Mouse (Mus musculus) neural tube, embryonic 11.5 days (tissue): ENCODE measurements around the gene Stx16. TPM values are rescaled to one million over a fixed set of nuclear protein-coding genes. Genes with fewer than 3 reads are reported as not detected.
A peak's percentile ranks its signal among the peaks of the same experiment; 100 is the strongest.

Source experiments
- ATAC-seq: fragments of 200-750 bp; cut with Nextera tagmentation; 2 replicates; pipeline ENCODE4 v1.8.0; 2017; ENCODE audit warnings: moderate number of reproducible peaks, mild to moderate bottlenecking, moderate TSS enrichment, moderate library complexity; ENCODE audit not compliant: insufficient read depth, low FRiP score, low TSS enrichment
- DNase-seq: peaks from one replicate; pipeline ENCODE4 v3.0.0-alpha.2; 2015; ENCODE audit warnings: low spot score
- H3K27ac ChIP-seq: fragments of 300-500 bp; sonication (generic); 2 replicates; pipeline ENCODE4 v1.5.1; 2014; ENCODE audit warnings: low read depth, mild to moderate bottlenecking, low read length
- H3K27me3 ChIP-seq: fragments of 300-500 bp; sonication (generic); 2 replicates; pipeline ENCODE4 v1.6.1; 2014; ENCODE audit warnings: mild to moderate bottlenecking, low read length, mixed read lengths; ENCODE audit not compliant: control insufficient read depth, insufficient read depth
- H3K36me3 ChIP-seq: fragments of 300-500 bp; sonication (generic); 2 replicates; pipeline ENCODE4 v1.6.1; 2014; ENCODE audit warnings: mild to moderate bottlenecking, low read length, moderate library complexity, mixed read lengths; ENCODE audit not compliant: control insufficient read depth, insufficient read depth
- H3K4me1 ChIP-seq: fragments of 300-500 bp; sonication (generic); 2 replicates; pipeline ENCODE4 v1.6.1; 2014; ENCODE audit warnings: low read length, mixed read lengths; ENCODE audit not compliant: control insufficient read depth, insufficient read depth
- H3K4me2 ChIP-seq: fragments of 300-500 bp; sonication (generic); 2 replicates; pipeline ENCODE4 v1.6.1; 2014; ENCODE audit warnings: low read depth, mild to moderate bottlenecking, moderate library complexity
- H3K4me3 ChIP-seq: fragments of 300-500 bp; sonication (generic); 2 replicates; pipeline ENCODE4 v1.5.1; 2014; ENCODE audit warnings: low read depth, low read length
- H3K9ac ChIP-seq: fragments of 300-500 bp; sonication (generic); 2 replicates; pipeline ENCODE4 v1.6.1; 2014; ENCODE audit warnings: mild to moderate bottlenecking, low read length
- H3K9me3 ChIP-seq: fragments of 300-500 bp; sonication (generic); 2 replicates; pipeline ENCODE4 v1.6.1; 2016; ENCODE audit warnings: low read length; ENCODE audit not compliant: control insufficient read depth
- WGBS: fragments of 180-500 bp; shearing (Covaris S2); extraction: QIAGEN DNeasy Blood & Tissue Kit; methylation state at CpG from one replicate; pipeline ENCODE4 v1.1.7; 2014; 5-methylcytosine and 5-hydroxymethylcytosine counted together
- polyA plus RNA-seq: library from polyadenylated mRNA; unstranded; fragments of >200 nt; fragmentation: Nextera tagmentation; extraction: Ambion mirVana; gene quantifications from 2 replicates; pipeline ENCODE4 v1.2.1, GENCODE M21; 2014

Stx16 gene
- polyA plus RNA-seq, 1 experiment from 2014 or later = 8.4 TPM

DNA sequence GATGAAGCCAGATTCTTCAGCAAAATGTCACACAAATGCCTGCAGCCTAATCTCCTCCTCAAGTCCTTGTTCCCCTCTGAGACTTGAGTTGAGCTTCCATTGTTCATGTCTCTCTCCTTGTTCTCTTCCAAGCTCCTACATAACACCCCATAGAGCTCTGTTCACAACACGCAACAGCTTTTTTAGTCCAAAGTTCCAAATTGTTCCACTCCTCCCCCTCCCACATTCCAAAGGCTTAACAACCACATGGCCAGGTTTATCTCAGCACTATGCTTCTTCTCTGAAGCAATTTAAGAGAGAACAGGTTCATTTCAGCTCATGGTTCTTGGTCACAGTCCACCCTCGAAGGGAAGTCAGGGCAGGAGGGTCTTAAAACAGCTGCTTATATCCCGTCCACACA, 18.4 kb upstream of the Stx16 start:
- 87% methylated on average over 3 of the region's 3 CpGs for WGBS
- Histone ChIP-seq H3K4me2 (no peak overlapping the region), H3K4me1 (no peaks in the 10 kb centered on the region), H3K9me3 (no peaks in the 10 kb centered on the region), H3K27me3 (no peaks in the 10 kb centered on the region), H3K4me3 (no peak overlapping the region), H3K27ac (no peak overlapping the region), H3K9ac (no peak overlapping the region), H3K36me3 (no peaks in the 10 kb centered on the region)
- peak; percentile 2 for DNase-seq
- ATAC-seq = no peak

DNA sequence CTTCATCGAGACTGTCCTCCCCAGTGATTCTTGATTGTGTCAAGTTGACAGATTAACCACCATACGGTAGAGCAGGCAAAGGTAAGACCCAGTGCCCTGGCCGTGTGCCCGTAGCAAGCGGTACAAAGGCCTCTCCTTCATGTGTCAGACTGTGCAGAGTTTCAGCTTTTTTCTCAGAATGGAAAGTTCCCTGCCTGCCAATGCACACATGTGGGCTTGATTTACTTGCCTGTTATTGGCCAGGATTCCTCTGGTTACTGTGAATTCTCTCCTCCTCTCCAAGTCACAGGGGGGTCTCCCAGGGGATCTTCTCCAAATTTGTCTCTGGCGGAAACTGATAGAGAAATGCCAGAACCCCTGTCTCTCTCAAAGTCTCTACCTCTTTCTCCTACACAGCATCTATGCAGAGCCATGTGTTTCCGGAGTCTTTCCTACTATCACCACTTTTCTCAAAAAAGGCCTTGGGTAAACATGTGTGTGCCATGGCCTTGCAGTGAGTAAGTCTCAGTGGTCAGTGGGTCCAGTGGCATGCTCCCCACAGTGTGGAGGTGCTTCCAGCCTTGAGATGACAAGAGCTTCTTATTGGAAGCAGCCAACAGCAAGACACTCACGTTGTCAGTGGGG, 17.7 kb upstream of the Stx16 start:
- 85% methylated on average over 8 of the region's 8 CpGs for WGBS
- Histone ChIP-seq H3K27ac (no peak overlapping the region), H3K4me3 (no peak overlapping the region), H3K9ac (no peak overlapping the region), H3K36me3 (no peaks in the 10 kb centered on the region), H3K4me1 (no peaks in the 10 kb centered on the region), H3K27me3 (no peaks in the 10 kb centered on the region), H3K9me3 (no peaks in the 10 kb centered on the region), H3K4me2 (no peak overlapping the region)
- DNase-seq (peak; percentile 7), ATAC-seq (no peak)

DNA sequence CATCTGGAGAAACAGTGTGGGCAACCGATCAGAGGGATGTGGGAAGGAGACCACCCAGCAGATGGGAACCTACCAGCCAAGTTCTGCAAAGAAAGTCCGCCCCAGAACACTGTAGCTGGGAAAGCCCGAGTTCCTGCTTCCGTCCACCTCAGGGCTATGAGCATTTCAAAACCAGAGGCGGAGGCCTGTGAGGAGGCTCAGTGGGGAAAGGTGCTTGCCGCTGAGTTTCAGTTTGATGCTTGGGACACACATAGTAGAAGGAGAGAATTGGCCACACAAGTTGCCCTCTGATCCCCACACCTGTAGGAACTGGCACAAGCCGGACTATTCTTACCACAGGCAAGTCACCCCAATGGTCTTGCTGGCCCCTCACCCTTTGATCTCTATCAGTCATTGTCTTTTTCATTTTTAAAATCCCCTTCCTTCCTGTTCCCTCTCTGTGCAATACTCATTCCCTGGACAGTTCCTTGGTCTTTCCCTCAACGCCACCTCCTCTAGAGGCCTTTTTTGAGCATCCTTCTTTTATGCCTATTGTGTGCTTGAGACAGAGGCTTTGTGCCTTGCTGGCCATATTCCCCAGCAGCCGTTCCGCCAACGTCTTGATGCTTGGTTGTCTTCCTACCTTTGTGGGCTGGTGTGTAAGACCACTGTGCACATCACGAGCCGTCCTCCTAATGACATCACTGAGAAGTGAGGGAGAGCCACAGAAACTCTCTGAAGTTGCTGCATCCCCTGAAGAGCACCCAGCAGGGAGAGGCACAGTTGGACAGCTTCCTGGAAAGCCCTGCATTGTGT, 16.3 kb upstream of the Stx16 start:
- WGBS = 92% methylated on average over 13 of the region's 13 CpGs
- Histone ChIP-seq H3K9me3 (no peaks in the 10 kb centered on the region), H3K9ac (no peak overlapping the region), H3K4me1 (no peaks in the 10 kb centered on the region), H3K4me2 (no peak overlapping the region), H3K27me3 (no peaks in the 10 kb centered on the region), H3K27ac (no peak overlapping the region), H3K36me3 (no peaks in the 10 kb centered on the region), H3K4me3 (no peak overlapping the region)
- no peak for ATAC-seq
- no peak for DNase-seq

DNA sequence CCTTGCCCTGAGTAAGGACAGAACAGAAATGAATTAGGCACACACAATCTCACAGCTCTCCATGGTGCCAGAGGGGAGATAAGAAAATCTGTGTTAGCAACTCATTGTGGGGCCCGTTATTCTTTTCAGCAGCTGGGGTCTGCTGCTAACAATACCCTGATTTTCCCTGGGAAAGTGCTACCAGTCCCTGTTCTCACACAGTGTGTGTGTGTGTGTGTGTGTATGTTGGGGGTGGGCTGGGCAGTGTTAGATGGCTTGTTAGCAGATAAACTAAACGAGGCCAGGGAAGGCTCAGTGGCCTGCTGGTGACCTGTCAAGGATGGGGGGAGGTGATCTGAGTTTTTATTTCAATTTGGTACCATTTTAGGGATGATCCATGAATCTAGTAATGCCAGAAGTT, 14.9 kb upstream of the Stx16 start:
- Histone ChIP-seq H3K9ac (no peak overlapping the region), H3K27ac (no peak overlapping the region), H3K4me1 (no peaks in the 10 kb centered on the region), H3K4me3 (no peak overlapping the region), H3K9me3 (no peaks in the 10 kb centered on the region), H3K4me2 (no peak overlapping the region), H3K36me3 (no peaks in the 10 kb centered on the region), H3K27me3 (no peaks in the 10 kb centered on the region)
- ATAC-seq (0 out of 2 replicates have a peak, but pooled peaks have one; percentile 9), DNase-seq (peak; percentile 9)
- 47% methylated on average over 2 of the region's 2 CpGs for WGBS

DNA sequence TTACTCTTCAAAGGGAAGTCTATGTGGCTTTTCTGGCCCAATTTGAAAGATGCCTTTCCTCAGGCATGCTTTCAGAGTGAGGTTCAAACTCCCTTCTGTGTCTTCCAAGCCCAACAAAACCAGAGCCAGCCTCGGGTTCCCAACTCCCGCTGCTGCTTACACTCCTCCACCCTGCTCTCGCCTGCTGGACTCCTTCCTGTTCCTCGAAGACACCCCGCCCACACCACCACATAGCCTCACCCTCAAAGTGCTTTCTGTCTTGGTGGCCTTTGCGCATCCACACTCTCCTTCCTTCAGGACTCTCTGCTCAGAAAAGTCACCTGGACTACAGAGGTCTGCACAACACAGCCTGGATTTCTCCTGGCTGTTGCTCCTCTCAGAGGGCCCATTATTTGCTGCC, 13.0 kb upstream of the Stx16 start:
- Histone ChIP-seq H3K9me3 (no peaks in the 10 kb centered on the region), H3K27ac (no peak overlapping the region), H3K9ac (no peak overlapping the region), H3K36me3 (no peaks in the 10 kb centered on the region), H3K27me3 (no peaks in the 10 kb centered on the region), H3K4me1 (no peaks in the 10 kb centered on the region), H3K4me2 (no peak overlapping the region), H3K4me3 (no peak overlapping the region)
- WGBS = 76% methylated on average over 6 of the region's 6 CpGs
- DNase-seq = no peak
- no peak for ATAC-seq

DNA sequence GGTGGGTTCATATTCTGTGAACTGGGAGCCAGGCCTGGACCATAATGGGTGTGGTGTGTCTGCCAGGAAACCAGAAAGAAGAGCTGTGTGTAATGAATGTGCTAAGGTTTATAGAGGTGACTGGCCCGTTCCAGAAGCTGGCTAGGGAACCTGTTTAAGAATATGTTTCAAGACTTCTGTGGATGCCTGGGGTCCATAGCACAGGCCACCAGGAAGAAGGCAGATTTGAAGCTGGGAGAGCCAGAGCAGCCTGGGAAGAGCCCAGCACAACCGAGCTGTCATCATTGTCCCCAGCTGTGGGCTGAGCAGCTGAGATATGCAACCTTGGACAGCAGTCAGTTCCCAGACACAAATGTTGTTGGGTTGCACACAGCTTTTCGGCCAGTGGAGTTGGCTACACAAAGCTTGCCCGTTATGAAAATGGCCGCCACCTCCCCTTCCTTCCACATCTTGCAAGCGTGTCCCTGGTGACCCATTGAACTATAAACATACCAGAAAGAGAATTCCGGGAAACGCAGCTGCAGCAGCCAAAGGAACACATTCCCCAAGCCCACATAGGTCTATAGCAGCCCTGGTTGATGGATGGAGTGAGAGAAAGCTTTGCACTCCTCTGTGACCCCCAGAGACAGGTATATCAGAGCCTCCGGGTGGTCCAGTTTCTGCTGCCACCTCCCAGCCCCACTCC, 12.4 kb upstream of the Stx16 start:
- Histone ChIP-seq H3K4me1 (no peaks in the 10 kb centered on the region), H3K9ac (no peak overlapping the region), H3K27me3 (no peaks in the 10 kb centered on the region), H3K27ac (no peak overlapping the region), H3K36me3 (no peaks in the 10 kb centered on the region), H3K4me2 (no peak overlapping the region), H3K9me3 (no peaks in the 10 kb centered on the region), H3K4me3 (no peak overlapping the region)
- ATAC-seq (no peak), DNase-seq (peak; percentile 43)
- 60% methylated on average over 9 of the region's 9 CpGs for WGBS

DNA sequence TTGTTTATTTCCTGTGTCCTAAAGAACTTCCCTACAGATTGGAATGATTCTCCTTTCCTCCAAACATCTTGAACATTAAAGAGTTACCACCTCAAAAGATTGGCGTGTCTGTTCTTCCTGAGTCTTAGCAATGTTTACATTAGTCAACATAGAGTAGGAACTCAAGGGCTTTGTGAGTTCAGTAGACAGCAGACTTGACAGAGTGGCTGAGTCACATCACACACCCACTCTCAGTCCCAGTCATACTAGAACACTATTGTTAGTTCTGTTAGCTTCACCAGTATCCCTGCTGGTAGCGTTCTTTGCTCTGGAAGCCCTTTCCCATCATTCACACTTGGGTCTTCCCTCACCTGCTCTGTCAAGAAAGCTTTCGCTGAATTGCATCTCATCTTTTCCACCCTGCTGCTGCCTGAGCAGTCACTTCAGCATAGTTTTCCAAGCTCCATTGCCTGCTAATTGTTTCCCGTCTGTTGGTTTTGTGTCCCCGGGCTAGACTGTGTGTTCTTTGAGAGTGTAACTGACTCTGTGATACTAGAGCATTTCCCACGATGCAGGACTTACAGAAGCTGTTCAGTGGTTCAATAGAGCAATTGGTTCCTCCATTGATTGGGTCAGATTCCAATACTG, 8.2 kb upstream of the Stx16 start:
- Histone ChIP-seq H3K27ac (no peak overlapping the region), H3K4me1 (peaks cover 3% of the 10 kb centered on the region; the same call in 1 of the 2 replicates), H3K4me3 (no peak overlapping the region), H3K9me3 (no peaks in the 10 kb centered on the region), H3K4me2 (no peak overlapping the region), H3K36me3 (no peaks in the 10 kb centered on the region), H3K27me3 (no peaks in the 10 kb centered on the region), H3K9ac (no peak overlapping the region)
- WGBS = 81% methylated on average over 6 of the region's 6 CpGs
- DNase-seq = no peak
- no peak for ATAC-seq

DNA sequence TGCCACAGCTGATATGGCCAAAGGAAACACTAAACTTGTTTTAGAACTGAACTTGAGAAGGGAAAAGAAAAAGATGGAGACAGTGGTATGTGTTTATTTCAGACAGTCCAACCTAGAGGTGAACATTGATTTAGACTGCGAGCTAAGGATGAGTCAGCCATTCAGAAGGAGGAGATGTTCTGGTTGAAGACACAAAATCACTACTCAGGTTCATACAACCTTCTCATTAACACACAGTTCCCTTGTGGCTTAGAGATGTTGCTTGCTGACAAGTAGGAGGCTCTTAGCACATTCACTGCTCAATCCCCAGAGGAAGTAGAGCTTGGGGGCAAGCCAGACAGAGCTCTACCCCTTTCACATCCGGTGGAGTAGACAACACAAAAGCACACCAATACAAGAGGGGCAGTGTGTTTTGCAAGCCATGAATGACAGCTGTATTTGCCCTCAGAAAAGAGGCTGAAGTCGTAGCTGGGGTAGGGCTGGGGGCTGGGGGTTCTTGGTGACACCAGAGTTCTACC, 6.5 kb upstream of the Stx16 start:
- 89% methylated on average over 3 of the region's 3 CpGs for WGBS
- Histone ChIP-seq H3K27me3 (no peaks in the 10 kb centered on the region), H3K4me3 (no peak overlapping the region), H3K36me3 (no peaks in the 10 kb centered on the region), H3K9ac (no peak overlapping the region), H3K4me2 (no peak overlapping the region), H3K4me1 (peaks cover 4% of the 10 kb centered on the region; the same call in 1 of the 2 replicates), H3K27ac (no peak overlapping the region), H3K9me3 (no peaks in the 10 kb centered on the region)
- ATAC-seq (no peak), DNase-seq (no peak)
